10 mouse cellular contexts compared by ENCODE assay signal in the genomic region with DNA sequence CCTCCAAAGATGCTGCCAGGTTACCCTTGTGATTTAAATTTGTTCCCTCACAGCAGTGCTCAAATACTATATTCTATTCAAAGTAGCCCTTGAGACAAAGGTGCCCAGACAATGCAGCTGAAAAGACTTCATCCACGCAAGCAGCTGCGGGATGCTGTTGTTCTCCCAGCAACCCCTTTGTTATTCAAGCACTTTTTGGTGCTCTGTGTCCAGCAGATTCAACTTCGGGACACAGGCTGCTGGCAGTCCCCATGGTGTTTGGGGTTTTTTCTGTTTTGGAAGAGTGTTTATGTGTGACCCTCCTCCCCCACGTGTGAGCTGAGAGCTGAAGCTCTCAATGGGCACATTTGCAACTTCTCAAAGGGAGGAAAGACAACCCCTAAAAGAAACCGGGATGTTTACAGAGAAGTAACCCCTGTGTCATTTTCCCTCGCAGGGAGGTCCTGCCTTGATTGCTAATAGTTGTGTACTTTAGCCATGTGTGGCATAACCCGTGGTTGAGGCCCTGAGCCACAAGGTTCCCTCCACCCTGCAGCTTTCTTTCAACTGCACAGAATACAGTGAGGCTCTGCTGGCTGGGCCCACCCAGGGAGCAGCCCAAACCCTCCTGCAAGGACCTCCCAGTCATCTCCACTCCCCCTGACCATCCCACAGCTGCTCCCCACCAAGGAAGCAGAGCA.
A peak's percentile ranks its signal among the peaks of the same experiment; 100 is the strongest.
DNase-seq lines count a peak whose midpoint lies in the region; ATAC-seq and TF ChIP-seq lines count a peak whose summit lies in the region.
"Had no signal": no experiment of that assay in that cellular context is flagged by ENCODE, and none has a peak within 500 bp of the region (broad histone marks: within the 10 kb centered on the region; RNA-seq: fewer than 3 reads in every experiment).

No protein-coding gene starts in this region.

- no peak for TF ChIP-seq CTCF in cerebellum, adult 2 months (IDR thresholded peaks at IDR 0.05; ENCODE audit: borderline replicate concordance, insufficient read depth, low read depth, low read length)

- no peaks in the 10 kb centered on the region for H3K27me3 ChIP-seq in kidney, embryonic 15.5 days
- H3K27me3 ChIP-seq in hindbrain, embryonic 14.5 days (ENCODE audit: control insufficient read depth, insufficient read depth, low read length) = no peaks in the 10 kb centered on the region
- H3K27me3 ChIP-seq in midbrain, embryonic 15.5 days (replicated peaks) = 0 out of 2 replicates have a peak, but pooled peaks cover 5% of the 10 kb centered on the region
- H3K27me3 ChIP-seq in cerebellum, adult 2 months (ENCODE audit: control insufficient read depth, insufficient read depth, low read length) = no peaks in the 10 kb centered on the region

- peak; percentile 91 for ATAC-seq in kidney, embryonic 15.5 days (replicated peaks; ENCODE audit: low FRiP score)
- ATAC-seq in hindbrain, embryonic 14.5 days (ENCODE audit: low FRiP score) = peak; percentile 62
- ATAC-seq in midbrain, embryonic 15.5 days (replicated peaks) = peak; percentile 69
- ATAC-seq: activated CD4-positive, CD25-positive, alpha-beta regulatory T cell, adult 4 months had no signal

- H3K9me3 ChIP-seq in kidney, embryonic 15.5 days (replicated peaks) = no peaks in the 10 kb centered on the region
- no peaks in the 10 kb centered on the region for H3K9me3 ChIP-seq in hindbrain, embryonic 14.5 days (ENCODE audit: control insufficient read depth, low read length)
- H3K9me3 ChIP-seq in midbrain, embryonic 15.5 days = no peaks in the 10 kb centered on the region

- H3K4me2 ChIP-seq in kidney, embryonic 15.5 days = no peak overlapping the region
- no peak overlapping the region for H3K4me2 ChIP-seq in hindbrain, embryonic 14.5 days (replicated peaks)
- H3K4me2 ChIP-seq in midbrain, embryonic 15.5 days = no peak overlapping the region

- DNase-seq in kidney, adult 18-20 months = no peak
- peak; percentile 65 for DNase-seq in embryo, embryonic 10.5 days (ENCODE audit: low spot score)
- no peak for DNase-seq in hindbrain, embryonic 14.5 days (ENCODE audit: low spot score)
- DNase-seq in adrenal gland, adult (ENCODE audit: inconsistent age in 2 of 2, low spot score in 1 of 2) = no peak
- no peak for DNase-seq in urinary bladder, postnatal 36 days (ENCODE audit: low spot score in 2 of 2)
- DNase-seq in cerebellum, adult 2 months = no peak

- H3K27ac ChIP-seq in kidney, embryonic 15.5 days = peak overlapping the region; percentile 69
- no peak overlapping the region for H3K27ac ChIP-seq in hindbrain, embryonic 14.5 days
- no peak overlapping the region for H3K27ac ChIP-seq in midbrain, embryonic 15.5 days
- no peak overlapping the region for H3K27ac ChIP-seq in cerebellum, adult 2 months (ENCODE audit: insufficient read depth, low read length)

- H3K9ac ChIP-seq in kidney, embryonic 15.5 days = no peak overlapping the region
- H3K9ac ChIP-seq in hindbrain, embryonic 14.5 days = no peak overlapping the region
- H3K9ac ChIP-seq in midbrain, embryonic 15.5 days = no peak overlapping the region

- no peak overlapping the region for H3K4me3 ChIP-seq in kidney, embryonic 15.5 days (replicated peaks)
- no peak overlapping the region for H3K4me3 ChIP-seq in hindbrain, embryonic 14.5 days (replicated peaks; ENCODE audit: low read length)
- H3K4me3 ChIP-seq in midbrain, embryonic 15.5 days = no peak overlapping the region
- H3K4me3 ChIP-seq in cerebellum, adult 2 months (replicated peaks; ENCODE audit: insufficient read depth, low read depth, low read length) = no peak overlapping the region
- H3K4me3 ChIP-seq: erythroblast, embryonic 14.5 days had no signal

- H3K4me1 ChIP-seq in kidney, embryonic 15.5 days = peaks cover 22% of the 10 kb centered on the region
- H3K4me1 ChIP-seq in hindbrain, embryonic 14.5 days (replicated peaks; ENCODE audit: control insufficient read depth, insufficient read depth, low read length) = peaks cover 8% of the 10 kb centered on the region; the same call in 1 of the 2 replicates
- 0 out of 2 replicates have a peak, but pooled peaks cover 14% of the 10 kb centered on the region for H3K4me1 ChIP-seq in midbrain, embryonic 15.5 days
- H3K4me1 ChIP-seq in cerebellum, adult 2 months (ENCODE audit: control insufficient read depth, insufficient read depth, low read length) = no peaks in the 10 kb centered on the region

- no peak for TF ChIP-seq POLR2A in cerebellum, adult 2 months (IDR thresholded peaks at IDR 0.05; ENCODE audit: borderline replicate concordance, insufficient read depth, low read length)

- H3K36me3 ChIP-seq in kidney, embryonic 15.5 days = no peaks in the 10 kb centered on the region
- H3K36me3 ChIP-seq in hindbrain, embryonic 14.5 days (replicated peaks; ENCODE audit: control insufficient read depth, insufficient read depth) = no peaks in the 10 kb centered on the region
- no peaks in the 10 kb centered on the region for H3K36me3 ChIP-seq in midbrain, embryonic 15.5 days (replicated peaks)

- WGBS in kidney, embryonic 15.5 days = 14% methylated on average over 7 of the region's 7 CpGs
- WGBS in hindbrain, embryonic 14.5 days = 2% methylated on average over 7 of the region's 7 CpGs
- 3% methylated on average over 7 of the region's 7 CpGs for WGBS in midbrain, embryonic 15.5 days
- WGBS in cerebellum, adult 2 months = 35% methylated on average over 7 of the region's 7 CpGs
